Mouse (Mus musculus): ENCODE data around the gene Hexa. TPM values are rescaled to one million over a fixed set of nuclear protein-coding genes. Genes with fewer than 3 reads are reported as not detected.

The Hexa gene
- polyA plus RNA-seq, 1 experiment from 2014 or later, result 78.1 TPM

DNA sequence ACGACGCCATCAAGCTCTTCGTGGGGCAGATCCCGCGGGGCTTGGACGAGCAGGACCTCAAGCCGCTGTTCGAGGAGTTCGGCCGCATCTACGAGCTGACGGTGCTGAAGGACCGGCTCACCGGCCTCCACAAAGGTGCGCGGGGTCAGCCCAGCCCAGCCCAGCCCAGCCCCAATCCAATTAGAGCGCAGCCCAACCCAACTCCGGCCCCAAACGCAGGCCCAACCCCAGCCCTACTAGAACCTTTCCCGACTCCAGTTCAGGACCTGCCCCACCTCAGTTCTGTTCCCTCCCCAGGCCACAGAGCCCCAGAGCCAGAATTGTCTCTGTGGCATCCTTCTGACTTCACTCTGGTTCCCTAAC is 39.1 kb downstream of the Hexa start:
- Histone ChIP-seq H3K27ac (ENCODE audit: low read length) (no peak overlapping the region), H3K36me3 (ENCODE audit: insufficient read depth, low read length) (no peaks in the 10 kb centered on the region), H3K9ac (replicated peaks; ENCODE audit: low read length) (no peak overlapping the region), H3K9me3 (ENCODE audit: low read length) (no peaks in the 10 kb centered on the region), H3K27me3 (ENCODE audit: insufficient read depth, low read length) (peaks cover 29% of the 10 kb centered on the region), H3K4me2 (replicated peaks; ENCODE audit: low read depth, low read length) (peak overlapping the region; percentile 71), H3K4me1 (ENCODE audit: insufficient read depth, low read length) (peaks cover 10% of the 10 kb centered on the region), H3K4me3 (ENCODE audit: low read length) (peak overlapping the region; percentile 45)
- WGBS, result 1% methylated on average over 20 of the region's 20 CpGs
- peak; percentile 62; the same call in 1 of the 2 replicates for ATAC-seq (ENCODE audit: low FRiP score, low TSS enrichment)

DNA sequence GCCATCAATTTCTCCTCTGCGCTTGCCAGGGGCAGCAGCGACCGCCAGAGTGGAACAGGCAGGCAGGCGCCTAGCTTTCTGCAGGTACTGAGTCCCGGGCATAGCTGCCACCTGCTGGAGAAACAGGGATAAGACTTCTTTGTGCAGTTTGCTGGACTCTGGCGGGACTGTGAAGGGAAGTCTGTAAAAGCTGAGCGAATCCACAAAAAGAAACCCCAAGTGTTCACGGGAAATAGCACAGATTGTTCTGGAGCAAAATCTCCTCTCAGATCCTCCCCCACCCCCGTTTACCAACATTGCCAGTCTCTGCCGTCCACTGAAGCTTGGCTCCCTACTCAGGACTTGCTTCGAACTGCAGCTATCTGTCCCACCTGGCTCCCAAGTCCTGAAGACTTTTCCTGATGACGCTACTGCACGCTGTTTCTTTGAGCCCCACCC is 45.5 kb downstream of the Hexa start:
- Histone ChIP-seq H3K4me3 (ENCODE audit: low read length) (peak overlapping the region; percentile 29), H3K9ac (replicated peaks; ENCODE audit: low read length) (peak overlapping the region; percentile 39), H3K27ac (ENCODE audit: low read length) (no peak overlapping the region), H3K36me3 (ENCODE audit: insufficient read depth, low read length) (no peaks in the 10 kb centered on the region), H3K9me3 (ENCODE audit: low read length) (no peaks in the 10 kb centered on the region), H3K27me3 (ENCODE audit: insufficient read depth, low read length) (0 out of 2 replicates have a peak, but pooled peaks cover 4% of the 10 kb centered on the region), H3K4me1 (ENCODE audit: insufficient read depth, low read length) (0 out of 2 replicates have a peak, but pooled peaks cover 3% of the 10 kb centered on the region), H3K4me2 (replicated peaks; ENCODE audit: low read depth, low read length) (peak overlapping the region; percentile 48)
- 5% methylated on average over 13 of the region's 13 CpGs for WGBS
- ATAC-seq (ENCODE audit: low FRiP score, low TSS enrichment), result peak; percentile 49

DNA sequence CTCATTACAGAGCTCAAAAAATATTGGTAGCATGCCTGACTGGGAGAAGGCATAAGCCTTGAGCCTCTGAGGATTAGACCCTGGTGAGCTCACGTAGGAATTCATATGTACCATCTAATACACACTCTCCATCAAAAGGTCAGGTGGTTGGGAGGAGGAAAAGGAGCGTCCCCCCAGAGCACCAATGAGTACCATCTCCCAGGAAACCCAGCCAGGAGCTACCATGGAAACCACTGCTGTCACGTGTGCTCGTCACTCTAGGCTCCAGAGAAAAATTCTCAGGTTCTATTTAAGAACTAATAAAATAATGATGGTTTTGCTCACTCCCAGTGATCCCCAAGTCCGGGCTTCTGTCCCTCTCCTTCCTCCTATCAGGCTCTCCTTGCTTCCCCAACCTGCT is 48.9 kb downstream of the Hexa start:
- 71% methylated on average over 5 of the region's 5 CpGs for WGBS
- 0 out of 2 replicates have a peak, but pooled peaks cover 3% of the 10 kb centered on the region for H3K4me1 ChIP-seq (ENCODE audit: insufficient read depth, low read length)
- no peak overlapping the region for H3K4me3 ChIP-seq (ENCODE audit: low read length)
- 0 out of 2 replicates have a peak, but pooled peaks cover 4% of the 10 kb centered on the region for H3K27me3 ChIP-seq (ENCODE audit: insufficient read depth, low read length)
- no peak overlapping the region for H3K9ac ChIP-seq (replicated peaks; ENCODE audit: low read length)
- no peaks in the 10 kb centered on the region for H3K9me3 ChIP-seq (ENCODE audit: low read length)
- no peak for ATAC-seq (ENCODE audit: low FRiP score, low TSS enrichment)
- no peak overlapping the region for H3K4me2 ChIP-seq (replicated peaks; ENCODE audit: low read depth, low read length)
- no peaks in the 10 kb centered on the region for H3K36me3 ChIP-seq (ENCODE audit: insufficient read depth, low read length)
- no peak overlapping the region for H3K27ac ChIP-seq (ENCODE audit: low read length)

DNA sequence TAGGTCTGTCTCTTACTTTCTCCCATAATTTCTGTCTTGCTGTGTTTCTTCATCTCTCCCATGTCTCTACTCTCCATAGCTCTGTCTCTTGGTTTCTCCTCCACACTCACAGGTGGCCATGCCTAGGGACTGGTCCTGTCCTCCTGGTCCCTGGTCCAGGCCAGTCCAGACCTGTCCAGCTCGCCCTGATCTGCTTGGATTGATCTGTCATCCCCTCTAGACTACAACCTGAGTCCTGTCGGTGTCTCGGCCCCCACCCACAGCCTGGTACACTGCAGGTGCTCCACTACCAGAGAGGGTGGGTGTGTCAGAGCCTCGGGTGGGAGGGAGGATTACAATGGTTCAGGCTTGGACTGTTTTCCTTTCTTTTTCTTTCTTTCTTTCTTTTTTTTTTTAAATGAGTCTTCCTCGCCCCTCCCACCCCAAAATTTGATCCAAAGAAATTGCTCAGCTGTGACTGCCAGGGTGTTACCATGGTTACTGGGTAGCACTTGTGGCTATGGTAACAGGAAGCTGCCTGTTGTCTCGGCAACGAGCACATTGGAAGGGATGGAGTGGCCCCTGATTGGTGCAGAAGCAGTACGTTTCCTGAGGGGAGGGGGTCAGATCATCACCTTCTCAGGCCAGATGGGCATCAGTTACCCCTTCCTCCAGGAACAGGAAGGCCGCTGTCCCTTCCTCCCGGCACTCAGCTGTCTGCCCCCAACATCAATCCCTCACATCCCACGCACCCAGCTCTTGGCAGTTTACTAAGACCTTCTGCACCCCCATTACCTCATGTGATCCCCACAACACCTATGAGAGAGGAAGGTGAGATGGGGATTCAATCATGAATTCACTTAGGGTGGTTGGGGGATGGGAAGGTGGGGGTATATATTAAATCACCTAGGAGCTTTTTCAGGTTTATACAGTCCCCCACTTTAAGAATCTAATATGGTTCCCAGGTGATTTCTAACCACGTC is 49.7 kb downstream of the Hexa start:
- Histone ChIP-seq H3K4me3 (ENCODE audit: low read length) (no peak overlapping the region), H3K9me3 (ENCODE audit: low read length) (no peaks in the 10 kb centered on the region), H3K27me3 (ENCODE audit: insufficient read depth, low read length) (no peaks in the 10 kb centered on the region), H3K4me1 (ENCODE audit: insufficient read depth, low read length) (0 out of 2 replicates have a peak, but pooled peaks cover 3% of the 10 kb centered on the region), H3K4me2 (replicated peaks; ENCODE audit: low read depth, low read length) (no peak overlapping the region), H3K27ac (ENCODE audit: low read length) (no peak overlapping the region), H3K36me3 (ENCODE audit: insufficient read depth, low read length) (no peaks in the 10 kb centered on the region), H3K9ac (replicated peaks; ENCODE audit: low read length) (no peak overlapping the region)
- no peak for ATAC-seq (ENCODE audit: low FRiP score, low TSS enrichment)
- WGBS, result 33% methylated on average over 12 of the region's 12 CpGs

DNA sequence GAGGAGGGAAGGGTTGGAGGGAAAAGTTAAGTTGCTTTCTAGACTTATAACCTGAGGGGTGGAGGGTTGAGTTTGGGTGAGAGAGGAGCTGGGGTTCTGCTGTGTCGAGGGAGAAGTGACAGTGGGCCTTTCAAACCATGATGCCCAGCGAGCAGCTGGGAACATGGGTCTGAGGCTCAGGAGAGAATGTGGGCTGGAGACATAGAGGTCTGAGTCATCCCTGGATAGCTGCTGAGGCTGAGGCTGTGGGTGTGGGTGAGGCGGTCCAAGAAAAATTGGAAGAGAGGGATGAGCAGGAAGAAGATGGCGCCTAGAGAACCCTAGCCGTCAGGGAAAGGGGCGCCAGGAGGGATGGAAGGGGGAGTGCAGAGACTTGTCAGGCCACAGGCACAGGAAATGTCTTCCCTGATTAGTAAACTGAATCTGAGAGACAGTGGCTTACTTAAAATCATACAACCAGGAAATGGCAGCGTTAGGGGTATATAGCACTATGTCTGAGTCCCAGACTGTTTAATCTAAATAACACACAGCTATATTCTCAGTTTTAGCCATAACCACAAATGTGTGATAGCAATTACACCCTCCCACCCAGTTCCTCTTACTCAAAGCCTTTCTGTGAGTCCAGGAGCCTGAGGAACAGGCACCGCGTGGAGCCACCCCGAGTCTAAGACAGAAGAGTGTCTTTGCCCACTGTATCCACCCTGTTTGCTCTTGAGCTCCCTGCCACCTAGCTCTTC is 50.5 kb downstream of the Hexa start:
- Histone ChIP-seq H3K9ac (replicated peaks; ENCODE audit: low read length) (no peak overlapping the region), H3K4me3 (ENCODE audit: low read length) (no peak overlapping the region), H3K4me1 (ENCODE audit: insufficient read depth, low read length) (0 out of 2 replicates have a peak, but pooled peaks cover 3% of the 10 kb centered on the region), H3K4me2 (replicated peaks; ENCODE audit: low read depth, low read length) (no peak overlapping the region), H3K9me3 (ENCODE audit: low read length) (no peaks in the 10 kb centered on the region), H3K27me3 (ENCODE audit: insufficient read depth, low read length) (no peaks in the 10 kb centered on the region), H3K27ac (ENCODE audit: low read length) (no peak overlapping the region), H3K36me3 (ENCODE audit: insufficient read depth, low read length) (no peaks in the 10 kb centered on the region)
- no peak for ATAC-seq (ENCODE audit: low FRiP score, low TSS enrichment)
- 77% methylated on average over 10 of the region's 10 CpGs for WGBS

DNA sequence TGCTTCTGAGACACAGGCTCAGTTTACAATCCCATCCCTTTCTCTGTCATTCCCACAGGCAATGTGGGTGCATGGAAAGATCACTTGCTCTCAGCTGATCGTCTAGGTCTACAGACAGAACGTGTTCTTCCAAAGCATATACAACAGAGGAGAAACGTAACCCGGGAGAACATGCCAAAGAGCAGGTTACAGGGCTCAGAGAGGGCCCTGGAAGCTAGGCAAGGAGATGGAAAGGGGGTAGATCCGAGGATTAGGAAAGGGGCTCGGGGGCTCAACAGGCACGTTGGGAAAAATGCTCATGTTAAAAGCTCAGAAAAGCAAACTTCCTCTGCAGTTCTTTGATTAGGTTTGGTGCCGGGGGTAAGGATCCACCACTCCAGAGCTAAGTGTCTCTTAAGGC is 62.3 kb downstream of the Hexa start:
- ATAC-seq (ENCODE audit: low FRiP score, low TSS enrichment), result no peak
- Histone ChIP-seq H3K27ac (ENCODE audit: low read length) (no peak overlapping the region), H3K4me1 (ENCODE audit: insufficient read depth, low read length) (no peaks in the 10 kb centered on the region), H3K9me3 (ENCODE audit: low read length) (no peaks in the 10 kb centered on the region), H3K4me2 (replicated peaks; ENCODE audit: low read depth, low read length) (no peak overlapping the region), H3K27me3 (ENCODE audit: insufficient read depth, low read length) (peaks cover 5% of the 10 kb centered on the region; the same call in 1 of the 2 replicates), H3K4me3 (ENCODE audit: low read length) (no peak overlapping the region), H3K9ac (replicated peaks; ENCODE audit: low read length) (no peak overlapping the region), H3K36me3 (ENCODE audit: insufficient read depth, low read length) (no peaks in the 10 kb centered on the region)
- 82% methylated on average over 8 of the region's 8 CpGs for WGBS

DNA sequence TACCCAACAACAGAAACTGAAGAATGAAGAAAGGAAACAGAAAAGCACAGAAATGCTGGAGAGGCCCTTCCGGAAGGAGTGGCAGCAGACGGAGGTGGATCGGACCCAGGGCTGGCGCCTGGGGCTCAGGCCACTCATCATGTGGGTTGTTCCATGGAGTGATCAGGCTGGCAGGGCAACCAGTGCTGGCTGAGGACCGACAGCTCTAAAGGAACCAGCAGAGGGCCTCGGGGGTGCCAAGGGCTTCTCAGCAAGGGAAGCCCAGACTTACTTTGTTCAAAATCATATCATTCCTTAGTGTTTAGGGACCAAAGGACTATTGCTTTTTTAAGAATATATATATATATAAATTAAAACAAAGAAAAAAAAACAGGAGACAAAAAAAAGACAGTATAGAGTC is 66.6 kb downstream of the Hexa start:
- WGBS, result 51% methylated on average over 6 of the region's 6 CpGs
- Histone ChIP-seq H3K4me3 (ENCODE audit: low read length) (no peak overlapping the region), H3K4me2 (replicated peaks; ENCODE audit: low read depth, low read length) (no peak overlapping the region), H3K27ac (ENCODE audit: low read length) (no peak overlapping the region), H3K9ac (replicated peaks; ENCODE audit: low read length) (no peak overlapping the region), H3K9me3 (ENCODE audit: low read length) (no peaks in the 10 kb centered on the region), H3K27me3 (ENCODE audit: insufficient read depth, low read length) (peaks cover 5% of the 10 kb centered on the region; the same call in 1 of the 2 replicates), H3K36me3 (ENCODE audit: insufficient read depth, low read length) (no peaks in the 10 kb centered on the region), H3K4me1 (ENCODE audit: insufficient read depth, low read length) (no peaks in the 10 kb centered on the region)
- ATAC-seq (ENCODE audit: low FRiP score, low TSS enrichment), result no peak

DNA sequence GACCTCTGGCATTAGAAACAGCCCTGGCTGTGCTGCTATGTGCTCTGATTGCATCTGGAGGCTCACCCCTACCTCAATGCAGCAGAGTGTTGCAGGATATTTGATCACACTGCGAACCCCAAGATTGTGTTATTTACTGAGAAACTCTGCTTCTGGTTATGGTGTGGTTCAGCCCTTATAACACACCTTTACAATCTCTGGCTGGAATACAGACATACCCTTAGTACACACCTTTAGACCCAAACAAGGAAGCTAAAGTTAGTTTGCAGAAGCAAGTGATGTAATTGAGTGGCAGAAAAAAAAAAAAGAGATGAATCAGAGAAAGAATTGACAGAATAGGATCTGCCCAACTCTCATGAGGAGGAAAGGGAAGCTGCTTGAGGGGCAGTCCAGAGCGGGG is 71.6 kb downstream of the Hexa start:
- no peaks in the 10 kb centered on the region for H3K36me3 ChIP-seq (ENCODE audit: insufficient read depth, low read length)
- 81% methylated on average over 2 of the region's 2 CpGs for WGBS
- no peak for ATAC-seq (ENCODE audit: low FRiP score, low TSS enrichment)
- no peaks in the 10 kb centered on the region for H3K4me1 ChIP-seq (ENCODE audit: insufficient read depth, low read length)
- H3K27me3 ChIP-seq (ENCODE audit: insufficient read depth, low read length), result no peaks in the 10 kb centered on the region
- no peak overlapping the region for H3K4me3 ChIP-seq (ENCODE audit: low read length)
- no peaks in the 10 kb centered on the region for H3K9me3 ChIP-seq (ENCODE audit: low read length)
- no peak overlapping the region for H3K9ac ChIP-seq (replicated peaks; ENCODE audit: low read length)
- no peak overlapping the region for H3K27ac ChIP-seq (ENCODE audit: low read length)
- H3K4me2 ChIP-seq (replicated peaks; ENCODE audit: low read depth, low read length), result no peak overlapping the region

Measured in kidney, embryonic 16.5 days (tissue).